Mouse (Mus musculus) liver, embryonic 14.5 days (tissue): ENCODE measurements around the gene Nmur1.

Experiments used
- CTCF ChIP-seq: IDR thresholded peaks from 2 replicates; pipeline ENCODE4 v1.5.1; 2016; ENCODE audit warnings: antibody characterized with exemption, low read depth, control low read depth
- EP300 ChIP-seq: IDR thresholded peaks from 2 replicates; pipeline ENCODE4 v1.6.1; 2016; ENCODE audit warnings: antibody characterized with exemption, low read depth

DNA sequence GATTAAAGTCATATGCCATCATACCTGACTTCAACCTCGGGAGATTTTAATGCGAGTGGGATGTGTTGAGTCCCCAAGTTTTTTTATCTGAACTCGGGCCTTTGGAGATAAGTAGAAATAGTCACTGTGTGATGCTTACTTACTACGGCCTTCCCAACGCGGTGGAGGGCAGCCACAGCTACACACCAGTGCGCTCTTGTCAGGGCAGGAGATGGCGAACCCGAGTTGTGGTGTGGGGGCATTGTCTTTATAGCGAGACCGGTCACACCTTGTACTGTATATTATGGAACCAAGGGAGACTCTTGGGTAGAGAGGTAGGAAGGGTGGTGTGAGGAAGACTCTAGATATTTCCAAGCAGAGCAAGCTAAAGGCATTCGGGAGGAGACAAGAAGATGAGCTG, 65.6 kb downstream of the Nmur1 start:
- TF ChIP-seq CTCF (no peak), EP300 (no peak)
